Mouse (Mus musculus) layer of hippocampus, adult 11-12 months (tissue): ENCODE results near the gene Sphk2.
"Not testable (repeated sequence)": the region's sequence is repeated elsewhere in the genome, so short reads cannot be mapped to it uniquely, and the experiment has no call there.

Experiments used
- DNase-seq: peaks from one replicate; pipeline ENCODE4 v3.0.0; 2022; ENCODE audit warnings: low spot score

Sphk2 gene

GRCm38 (mm10) chr7:45693921-45694591 is 23.7 kb downstream of the Sphk2 start, which contains the start of gene Sec1:
Gene Sec1 (minus strand): TSS chr7:45694402.
- DNase-seq: no peak

DNA sequence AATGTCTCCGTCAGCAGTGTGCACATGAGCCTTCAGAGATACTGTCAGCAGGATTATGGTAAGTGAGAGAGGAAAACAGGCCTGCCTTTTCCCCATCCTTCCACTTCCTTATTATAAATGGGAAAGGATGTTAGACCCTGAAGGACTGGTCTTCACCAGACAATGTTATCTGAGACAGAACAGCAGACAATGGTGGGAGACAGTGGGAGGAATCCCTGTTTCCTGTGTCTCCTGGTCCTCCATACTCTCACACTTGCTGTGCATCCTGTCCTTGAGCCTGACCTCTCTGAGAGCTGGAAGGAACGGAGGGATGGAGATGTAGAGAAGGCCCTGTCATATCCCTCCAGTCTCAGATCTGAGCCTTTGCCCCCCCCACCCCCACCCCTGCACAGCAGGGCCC is 25.4 kb downstream of the Sphk2 start:
- no peak for DNase-seq

DNA sequence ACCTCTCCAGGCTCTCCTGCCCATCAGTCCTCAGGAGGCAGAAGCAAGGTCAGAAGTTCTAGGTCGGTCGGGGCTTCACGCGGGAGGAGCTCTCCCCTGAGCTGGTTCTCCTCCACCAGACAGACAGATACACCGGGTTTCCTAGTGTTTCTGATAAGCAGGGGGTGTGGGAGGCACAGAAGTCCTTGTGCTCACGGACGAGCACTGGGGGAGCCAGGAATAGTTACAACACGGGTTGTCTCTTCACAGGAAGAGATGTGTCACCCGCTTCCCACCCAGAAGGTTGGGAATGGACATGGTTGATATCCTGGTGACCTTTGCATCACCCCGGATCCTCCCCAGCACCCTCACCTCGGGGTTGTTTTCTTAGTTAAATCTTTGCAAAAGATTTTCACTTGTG is 28.0 kb downstream of the Sphk2 start:
- DNase-seq: no peak

GRCm38 (mm10) chr7:45689099-45689498 is 28.7 kb downstream of the Sphk2 start:
- DNase-seq: no peak

DNA sequence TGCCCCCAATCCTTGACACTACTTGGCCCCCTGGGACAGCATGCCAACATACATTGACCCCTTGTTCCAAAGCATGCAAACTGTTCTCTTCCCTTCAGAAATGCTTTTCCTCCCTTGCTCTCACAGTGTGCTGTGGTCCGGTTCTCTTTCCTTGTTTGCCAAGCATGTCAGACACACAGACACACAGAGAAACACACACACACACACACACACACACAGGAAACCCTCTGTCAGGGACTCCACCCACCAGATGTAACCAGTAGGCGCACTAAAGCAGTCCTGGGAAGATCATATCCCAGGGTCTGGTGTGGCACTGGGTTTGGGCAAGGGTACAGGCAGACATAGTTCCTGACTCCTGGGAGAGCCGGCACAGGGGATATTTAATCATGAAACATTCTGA is 31.0 kb downstream of the Sphk2 start:
- DNase-seq: no peak

GRCm38 (mm10) chr7:45685811-45686210 is 32.0 kb downstream of the Sphk2 start:
- no peak for DNase-seq

DNA sequence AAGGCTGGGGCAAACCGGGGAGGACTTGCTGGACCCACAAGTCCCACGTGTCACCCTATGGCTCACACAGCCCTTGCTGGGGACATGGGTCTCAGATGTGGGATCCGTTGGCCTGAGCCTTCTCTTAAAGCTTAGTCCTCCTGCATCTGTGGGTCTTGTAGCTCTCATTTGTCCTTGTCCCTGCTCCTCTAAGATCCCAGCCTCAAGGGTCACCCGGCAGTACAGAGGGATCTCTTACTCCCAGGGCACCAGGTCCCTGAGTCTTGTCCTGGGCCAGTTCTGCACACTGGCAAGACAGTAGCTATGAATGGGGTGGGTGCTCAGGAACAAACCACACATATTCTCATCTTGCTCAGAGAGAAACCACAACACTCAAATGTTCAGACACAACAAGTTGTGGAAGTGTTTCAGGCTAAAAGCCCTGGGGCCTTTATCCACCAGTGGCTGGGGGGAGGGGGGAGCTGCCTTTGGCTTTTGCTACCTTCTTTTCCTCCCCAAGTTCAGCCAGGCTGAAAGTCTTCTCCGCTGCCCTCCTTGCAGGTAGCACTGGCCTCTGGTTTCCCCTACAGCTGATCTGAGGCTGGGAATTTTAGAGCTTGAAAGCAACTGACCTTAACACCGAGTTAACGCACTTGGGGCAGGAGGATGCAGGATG is 34.3 kb downstream of the Sphk2 start, which contains the start of gene Ntn5:
Gene Ntn5 (plus strand): TSS at position 627 of the 655 bp plus-strand sequence.
- DNase-seq: no peak

DNA sequence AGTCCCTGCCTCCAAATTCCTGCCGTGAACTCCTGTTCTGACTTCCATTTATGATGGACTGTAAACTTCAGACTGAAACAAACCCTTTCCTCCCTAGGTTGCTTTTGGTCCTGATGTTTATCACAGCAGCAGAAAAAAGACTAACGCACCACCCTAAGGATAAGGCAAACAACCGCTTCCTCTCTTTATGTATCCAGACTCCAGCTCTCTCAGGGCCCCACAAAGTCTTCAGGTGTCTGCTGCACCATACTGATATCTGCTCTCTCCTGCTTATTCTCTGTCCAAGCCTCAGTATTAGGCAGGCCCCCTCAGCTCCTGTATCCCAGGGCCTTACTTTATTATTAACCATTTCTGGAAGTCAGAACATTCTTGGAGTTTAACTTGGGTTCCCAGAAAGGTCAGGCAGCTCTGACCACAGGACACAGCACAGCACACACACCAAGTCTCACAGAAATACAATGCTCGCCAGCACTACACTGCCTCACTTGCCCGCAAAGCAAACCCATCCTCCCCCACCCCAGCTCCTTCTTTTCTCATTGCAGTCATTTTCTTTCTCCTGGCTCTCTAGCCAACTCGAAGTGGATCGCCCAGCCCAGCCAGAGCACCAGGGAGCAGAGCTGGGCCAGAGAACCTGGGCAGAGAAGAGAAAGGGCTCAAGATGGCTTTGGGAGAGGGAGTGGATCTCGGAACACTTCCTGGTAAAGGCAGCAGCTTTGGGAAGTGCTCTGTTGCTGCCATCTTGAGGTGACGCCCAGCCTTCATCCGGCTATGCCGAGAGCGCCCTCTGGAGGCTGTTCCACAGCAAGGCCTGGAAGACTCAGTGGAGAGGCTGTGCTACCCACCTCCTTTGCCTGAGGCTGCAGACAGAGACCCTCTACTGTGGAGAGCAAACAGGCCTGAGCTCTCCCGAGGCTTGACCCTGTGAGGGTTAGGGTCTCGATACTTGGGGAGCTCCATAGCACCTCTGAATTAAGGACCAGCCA is 35.4 kb downstream of the Sphk2 start:
- peak; percentile 89 for DNase-seq

DNA sequence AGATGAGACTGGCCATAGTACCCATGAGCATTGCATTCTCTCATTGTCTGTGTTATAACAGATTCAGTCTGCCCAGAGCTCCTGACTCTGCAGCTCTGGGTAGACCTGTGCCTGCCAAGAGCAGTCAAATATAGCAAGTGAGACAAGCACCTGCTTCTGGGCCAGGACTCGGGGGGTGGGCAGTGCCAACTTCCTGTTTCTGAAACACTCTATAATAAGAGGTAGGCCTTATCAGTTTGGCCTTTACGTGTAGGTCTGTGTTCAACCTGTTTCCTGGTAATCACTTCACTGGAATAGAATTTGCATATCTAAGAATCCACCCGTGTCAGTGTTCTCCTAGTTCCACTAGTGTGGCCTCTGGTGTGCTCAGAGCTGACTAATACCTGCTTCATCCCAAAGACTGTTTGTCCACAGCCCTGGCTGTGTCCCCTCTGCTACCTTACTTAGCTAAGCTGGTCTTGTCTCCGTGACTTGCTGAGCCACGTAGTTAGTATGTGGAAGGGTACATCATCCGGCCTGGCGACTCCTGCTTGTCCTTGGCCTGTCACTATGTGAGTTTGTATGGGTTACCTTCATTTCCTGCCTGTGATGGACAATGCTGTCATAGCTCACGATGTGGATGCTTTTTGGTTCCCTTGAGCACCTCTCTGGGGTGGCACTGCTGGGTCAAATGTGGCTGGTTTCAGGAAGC is 36.6 kb downstream of the Sphk2 start:
- no peak for DNase-seq

- DNase-seq: no peak
Observed at GRCm38 (mm10) chr7:45679966-45680621, 37.7 kb downstream of the Sphk2 start.

DNA sequence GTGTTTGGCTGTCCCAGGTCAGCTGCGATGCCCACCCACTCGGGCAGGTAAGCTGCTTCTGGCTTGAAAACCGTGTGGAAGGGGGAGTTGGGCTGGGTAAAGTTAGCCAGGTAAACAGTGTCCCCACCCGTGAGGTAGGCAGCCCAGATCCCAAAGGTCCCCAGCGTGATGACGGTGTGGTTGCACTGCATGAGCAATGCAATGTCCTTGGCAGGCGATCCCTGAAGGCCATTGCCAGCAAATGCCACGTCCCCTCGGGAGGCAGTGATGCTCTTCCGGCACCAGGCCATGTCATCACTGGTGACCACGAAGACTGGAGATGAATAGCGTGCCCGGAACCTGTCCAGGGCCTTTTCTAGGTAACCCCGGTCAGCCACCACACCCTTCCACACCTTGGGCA is 39.3 kb downstream of the Sphk2 start:
- DNase-seq: no peak

GRCm38 (mm10) chr7:45677627-45678295 is 40.0 kb downstream of the Sphk2 start:
- DNase-seq: no peak

- DNase-seq: no peak
Observed at GRCm38 (mm10) chr7:45668921-45669320, 48.9 kb downstream of the Sphk2 start.

- DNase-seq: no peak
Observed at GRCm38 (mm10) chr7:45667761-45668160, 50.0 kb downstream of the Sphk2 start.

DNA sequence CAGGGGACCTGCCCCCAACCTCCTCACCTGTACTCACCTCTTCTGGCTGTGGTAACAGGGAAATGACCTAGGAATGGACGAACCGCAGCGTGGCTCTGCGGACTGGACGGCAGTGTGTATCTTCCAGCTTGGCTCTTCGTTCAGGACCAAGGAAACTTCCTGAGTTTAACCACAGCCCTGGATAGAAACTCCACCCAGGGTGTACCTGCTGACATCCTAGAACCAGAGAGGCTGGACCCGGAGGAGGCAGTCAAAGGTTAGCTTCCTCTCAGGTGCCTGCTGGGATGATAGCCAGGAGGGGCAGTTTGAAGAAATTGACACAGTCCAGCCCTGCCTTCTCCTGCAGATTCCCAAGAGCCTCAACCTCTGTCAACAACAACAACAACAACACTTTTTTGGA is 51.6 kb downstream of the Sphk2 start, which contains the start of gene Fut2:
Gene Fut2 (minus strand): TSS at position 234 of the 400 bp plus-strand sequence.
- no peak for DNase-seq

GRCm38 (mm10) chr7:45665303-45666138 is 52.3 kb downstream of the Sphk2 start:
- DNase-seq: no peak

DNA sequence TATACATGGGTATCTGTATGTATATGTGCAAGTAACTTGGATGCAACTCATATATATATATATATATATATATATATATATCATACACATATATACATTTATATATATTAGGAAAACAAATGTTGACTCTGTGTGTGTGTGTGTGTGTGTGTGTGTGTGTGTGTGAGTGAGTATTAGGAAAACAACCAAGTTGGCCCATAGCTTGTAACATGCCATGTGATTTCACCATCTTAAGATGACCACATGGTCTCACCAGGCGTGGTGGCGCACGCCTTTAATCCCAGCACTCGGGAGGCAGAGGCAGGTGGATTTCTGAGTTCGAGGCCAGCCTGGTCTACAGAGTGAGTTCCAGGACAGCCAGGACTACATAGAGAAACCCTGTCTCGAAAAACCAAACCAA is 56.1 kb downstream of the Sphk2 start:
- not testable (repeated sequence) for DNase-seq

- no peak for DNase-seq
Observed at GRCm38 (mm10) chr7:45660746-45661478, 56.9 kb downstream of the Sphk2 start.
